Mouse (Mus musculus) cerebellum, adult (tissue): ENCODE data around the gene Sec16a.

Experiments used
- ATAC-seq: cut with Nextera tagmentation; 2 replicates; pipeline ENCODE4 v1.9.2; 2017; ENCODE audit warnings: mild to moderate bottlenecking, moderate library complexity, mixed read lengths; ENCODE audit not compliant: insufficient number of reproducible peaks, low FRiP score, low TSS enrichment

Sec16a gene

DNA sequence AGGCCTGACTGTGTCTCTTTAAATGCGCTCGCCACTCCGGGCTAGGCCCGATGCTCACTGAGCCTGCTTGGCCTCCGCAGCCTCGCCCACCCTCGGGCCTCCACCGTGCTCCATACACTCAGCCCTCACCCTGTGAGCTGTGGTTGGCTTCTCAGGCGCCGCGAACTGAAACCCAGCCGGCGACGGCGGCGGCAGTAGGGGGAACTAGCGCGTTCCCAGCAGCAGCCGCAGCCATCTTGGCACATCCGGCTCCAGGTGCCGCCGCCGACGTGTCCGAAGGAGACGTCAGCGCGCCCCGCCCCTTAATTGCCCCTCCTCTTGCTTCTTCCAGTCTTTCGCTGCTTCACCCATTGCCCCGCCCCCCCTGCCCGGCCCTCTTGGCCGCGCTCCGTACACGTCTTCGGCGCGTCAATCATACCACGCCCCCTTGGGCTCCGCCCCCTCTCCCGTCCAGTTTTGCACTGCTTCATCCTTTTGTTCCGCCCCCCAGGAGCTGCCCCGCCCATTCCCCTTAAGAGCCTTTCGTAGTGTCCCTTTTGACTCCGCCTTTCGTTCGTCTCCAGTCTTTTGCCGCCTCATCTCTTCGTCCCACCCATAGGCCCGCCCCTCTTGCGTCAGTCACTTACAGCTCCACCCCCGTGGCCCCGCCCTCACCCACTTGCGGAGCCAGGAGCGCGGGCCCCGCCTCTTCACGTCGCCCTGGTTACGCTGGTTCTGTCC is at the start of gene Sec16a:
TSS of gene Sec16a (minus strand) at position 271 of the 720 bp plus-strand sequence.
- peak; percentile 75 for ATAC-seq

GRCm38 (mm10) chr2:26494396-26494795 is 49.4 kb upstream of the Sec16a start:
- no peak for ATAC-seq

DNA sequence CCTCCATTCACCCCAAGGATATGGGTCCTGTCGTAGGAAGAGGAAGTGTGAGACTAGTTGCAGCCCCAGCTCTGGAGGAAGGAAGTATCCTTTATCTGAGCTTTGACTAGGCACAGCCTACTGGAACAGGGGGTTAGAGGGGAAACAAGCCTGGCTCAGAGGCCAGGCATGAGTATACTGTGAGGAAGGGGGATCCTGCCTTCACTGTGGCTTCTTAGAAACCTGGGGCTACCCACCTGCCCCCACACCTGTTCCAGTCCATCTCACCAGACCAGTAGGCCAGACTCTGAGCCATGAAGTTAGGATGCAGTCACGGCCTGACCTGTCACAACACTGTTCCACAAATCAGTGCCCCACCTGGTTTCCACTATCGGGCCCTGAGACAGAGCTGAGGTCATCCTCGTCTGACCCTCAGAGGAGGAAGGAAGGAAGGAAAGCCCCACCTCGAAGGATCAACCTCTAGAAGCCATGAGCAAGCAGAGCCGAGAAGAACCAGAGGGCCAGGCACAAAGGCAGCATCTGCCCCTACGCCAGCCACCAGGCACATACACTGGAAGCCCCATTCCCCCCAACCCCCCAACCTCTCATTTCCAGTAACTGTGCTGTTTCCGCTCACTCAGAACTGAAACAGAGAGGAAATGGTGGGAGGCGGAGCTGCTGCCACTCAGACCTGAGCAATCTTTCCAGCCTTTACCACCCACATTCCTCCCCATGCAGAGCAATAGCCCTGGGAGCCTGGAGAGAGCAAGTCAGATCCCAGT is 48.2 kb upstream of the Sec16a start:
- no peak for ATAC-seq

DNA sequence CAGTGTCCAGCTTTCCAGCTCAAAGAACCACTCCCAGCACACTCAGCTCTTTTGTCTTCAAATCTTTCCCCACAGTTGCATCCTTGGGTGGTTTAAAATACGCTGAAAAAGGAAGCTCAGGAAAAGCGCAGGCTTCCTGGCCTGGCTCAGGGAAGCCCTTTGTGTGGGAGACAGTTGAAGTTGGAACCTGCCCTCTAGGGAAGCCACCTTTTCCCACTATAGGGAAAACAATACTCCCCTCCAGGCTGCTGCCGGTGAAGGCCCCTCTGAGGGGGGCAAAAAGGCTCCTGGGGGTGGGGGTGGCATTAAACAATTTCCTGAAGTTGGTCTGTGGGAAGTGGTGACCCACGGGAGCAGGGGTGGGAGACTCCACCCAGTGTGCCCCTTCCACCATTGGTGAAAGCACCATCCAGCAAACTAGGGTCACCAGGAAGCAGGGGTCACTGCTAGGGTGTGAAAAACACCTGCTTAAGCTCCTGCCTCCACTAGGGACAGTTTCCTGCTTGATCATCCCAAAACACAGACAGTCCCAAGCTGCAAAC is 45.8 kb upstream of the Sec16a start:
- no peak for ATAC-seq

GRCm38 (mm10) chr2:26488535-26489135 is 43.6 kb upstream of the Sec16a start:
- no peak for ATAC-seq

DNA sequence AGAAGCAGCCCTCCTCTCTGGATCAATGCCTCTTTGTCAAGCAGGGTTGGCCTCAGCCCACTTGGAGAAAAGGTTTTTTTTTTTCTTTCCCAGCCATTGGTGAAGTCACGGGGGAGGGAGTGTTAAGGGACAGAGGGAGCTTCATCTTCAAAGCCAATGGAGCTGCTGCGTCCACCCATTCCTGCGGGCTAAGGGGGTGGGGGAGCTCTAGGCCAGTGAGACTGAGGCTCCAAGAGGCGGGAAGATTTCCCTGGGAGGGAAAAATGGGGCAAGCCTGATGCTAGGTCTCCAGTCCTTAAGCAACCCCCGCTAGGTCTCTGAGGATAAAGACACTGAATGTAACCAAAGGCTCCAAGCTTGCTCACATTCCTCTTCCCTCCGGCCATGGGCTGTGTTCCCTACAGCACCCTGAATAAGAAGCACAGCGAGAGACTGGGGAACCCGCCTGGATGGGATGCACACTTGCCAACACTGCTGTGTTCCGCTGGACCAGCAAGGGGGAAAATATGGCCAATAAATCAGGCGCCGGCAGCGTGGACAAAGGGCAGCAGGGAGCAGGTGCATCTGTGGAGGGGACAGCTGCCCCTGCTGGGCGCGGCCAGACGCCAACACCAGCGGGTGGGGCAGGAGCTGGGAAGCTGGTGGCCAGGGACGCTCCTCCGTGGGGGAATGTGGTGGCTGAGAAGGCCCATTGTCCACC is 42.5 kb upstream of the Sec16a start:
- 0 out of 2 replicates have a peak, but pooled peaks have one; percentile 49 for ATAC-seq

- no peak for ATAC-seq
Measured at GRCm38 (mm10) chr2:26486835-26487321, 41.9 kb upstream of the Sec16a start.

DNA sequence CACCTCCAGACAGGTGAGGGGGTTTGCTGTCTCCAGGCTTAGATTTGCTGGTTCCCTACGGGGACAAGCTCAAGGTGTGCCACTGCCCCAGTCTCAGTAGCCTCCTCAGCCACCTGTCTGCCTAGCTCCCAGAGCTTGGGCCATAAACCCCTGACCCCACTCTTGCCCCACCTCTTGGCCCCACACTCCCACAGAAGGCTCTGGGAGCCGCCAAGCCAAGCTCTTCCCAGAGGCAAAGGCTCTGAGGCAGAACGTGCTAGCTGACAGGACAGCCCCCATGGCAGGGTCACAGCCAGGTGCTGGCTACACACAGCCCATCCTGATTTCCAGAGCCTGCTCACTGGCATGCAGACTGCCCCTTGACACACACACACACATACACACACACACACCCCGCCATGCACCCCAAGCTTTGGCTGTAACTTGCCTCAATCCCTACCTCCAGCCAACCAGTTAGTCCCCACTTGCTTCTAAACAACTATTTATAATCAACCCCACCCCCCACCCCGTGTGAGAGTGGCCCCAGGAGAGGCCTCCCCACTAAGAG is 41.3 kb upstream of the Sec16a start:
- no peak for ATAC-seq

GRCm38 (mm10) chr2:26485710-26486109 is 40.7 kb upstream of the Sec16a start:
- no peak for ATAC-seq

DNA sequence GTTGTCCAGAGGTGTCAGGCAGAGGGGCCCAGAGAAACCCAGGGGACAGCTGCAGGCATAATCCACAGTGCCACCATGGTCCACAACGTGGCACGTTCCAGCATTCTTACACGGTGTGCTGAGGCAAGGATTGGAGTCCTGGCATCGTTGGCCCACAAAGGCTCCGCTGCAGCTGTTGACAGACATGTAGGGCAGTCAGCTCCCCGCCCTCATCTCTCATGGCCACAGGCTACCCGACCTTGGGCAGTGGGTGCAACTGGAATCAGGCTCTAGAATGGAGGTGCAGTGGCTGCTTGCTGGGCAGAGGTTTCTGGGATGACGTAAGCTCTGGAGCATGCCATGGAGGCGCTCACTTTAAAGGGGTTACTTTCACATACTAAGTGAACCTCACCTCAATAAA is 40.3 kb upstream of the Sec16a start:
- no peak for ATAC-seq

DNA sequence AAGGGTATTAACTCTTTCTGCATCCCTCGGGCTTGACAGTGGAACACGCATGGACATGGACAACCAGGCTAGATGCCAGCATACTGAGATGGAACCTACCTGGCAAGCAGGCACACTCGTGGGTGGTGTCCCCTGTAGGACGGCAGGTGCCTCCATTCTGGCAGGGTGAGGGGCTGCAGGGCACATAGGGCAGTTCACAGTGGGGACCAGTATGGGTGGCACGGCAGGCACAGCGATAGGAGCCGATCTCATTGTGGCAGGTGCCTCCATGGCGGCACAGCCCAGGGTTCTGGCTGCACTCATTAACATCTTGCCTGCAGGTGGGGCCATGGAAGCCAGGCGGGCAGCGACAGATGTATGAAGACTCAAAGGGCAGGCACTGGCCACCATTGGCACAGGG is 39.2 kb upstream of the Sec16a start:
- ATAC-seq = no peak

DNA sequence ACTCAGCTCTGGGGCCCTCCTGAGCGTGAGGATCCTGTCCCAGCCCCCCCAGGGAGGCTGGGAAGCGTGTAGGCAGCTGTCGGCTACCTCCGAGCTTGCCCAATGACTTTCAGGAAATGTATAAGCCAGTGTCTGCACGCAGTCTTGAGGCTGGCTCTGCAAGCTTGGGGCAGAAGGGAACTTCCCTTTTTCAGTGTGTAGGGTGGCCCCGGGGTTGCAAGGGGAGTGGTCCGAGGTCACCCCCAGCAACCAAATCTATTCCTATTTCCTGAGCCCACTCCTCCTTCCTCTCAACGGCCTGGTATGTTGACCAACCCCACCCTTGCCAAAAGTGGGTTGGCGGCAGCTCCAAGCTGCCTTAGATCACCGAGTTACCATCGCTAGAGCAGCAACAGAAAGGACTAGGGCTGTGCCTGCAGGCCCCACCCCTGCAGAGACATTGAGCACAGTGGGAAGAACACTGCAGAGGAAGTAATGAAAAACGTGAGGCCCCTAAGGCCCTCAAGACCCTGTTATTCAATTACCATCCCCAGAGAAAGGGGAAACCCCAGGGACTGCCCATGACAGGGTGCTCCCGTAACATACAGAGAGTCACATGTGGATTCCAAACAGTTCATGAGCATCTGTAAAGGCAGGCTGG is 38.3 kb upstream of the Sec16a start:
- no peak for ATAC-seq

DNA sequence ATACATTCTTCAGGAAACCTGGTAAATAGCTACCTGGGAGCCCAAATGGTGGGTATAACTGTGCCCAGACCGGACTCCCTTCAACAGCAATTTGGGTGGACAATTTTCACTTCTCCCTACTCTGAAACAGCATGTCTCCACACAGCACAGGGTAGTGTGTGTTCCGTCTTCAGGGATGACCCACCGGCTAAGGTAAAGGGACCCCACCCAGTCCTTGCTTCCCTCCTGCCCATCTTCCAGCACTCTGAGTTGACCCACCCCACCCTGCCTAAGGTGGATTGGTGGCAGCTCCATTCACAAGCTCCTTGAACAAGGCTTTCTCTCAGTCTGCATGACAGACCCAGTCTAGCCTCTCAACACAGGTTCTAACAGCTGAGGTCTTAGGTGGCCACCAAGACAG is 37.8 kb upstream of the Sec16a start:
- ATAC-seq = no peak

- no peak for ATAC-seq
Measured at GRCm38 (mm10) chr2:26481724-26482495, 36.9 kb upstream of the Sec16a start.

DNA sequence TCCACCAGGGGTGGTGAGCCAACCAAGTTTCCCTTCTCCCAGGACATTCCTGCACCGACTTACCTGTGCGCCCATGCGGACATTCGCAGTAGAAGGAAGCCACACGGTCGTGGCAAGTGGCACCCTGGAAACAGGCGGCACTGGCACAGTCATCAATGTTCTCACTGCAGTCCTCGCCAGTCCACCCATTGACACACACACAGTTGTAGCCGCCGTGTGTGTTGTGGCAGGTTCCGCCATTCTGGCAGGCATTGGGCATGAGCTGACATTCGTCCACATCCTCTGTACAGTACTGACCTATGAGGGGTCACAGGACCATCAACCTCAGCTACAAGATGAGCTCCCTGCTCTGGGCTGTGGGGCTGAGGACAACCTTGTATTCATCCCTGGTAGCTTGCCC is 35.9 kb upstream of the Sec16a start:
- no peak for ATAC-seq

GRCm38 (mm10) chr2:26478685-26479205 is 33.7 kb upstream of the Sec16a start:
- ATAC-seq = no peak

- ATAC-seq = no peak
Measured at GRCm38 (mm10) chr2:26477911-26478310, 32.9 kb upstream of the Sec16a start.

- ATAC-seq = no peak
Measured at GRCm38 (mm10) chr2:26475505-26476430, 30.8 kb upstream of the Sec16a start.
